Mouse (Mus musculus) bone marrow, adult 2 months (tissue): ENCODE measurements around the gene Sfswap.

Experiments
- CTCF ChIP-seq: fragments of 200-500 bp; IDR thresholded peaks from 2 replicates; pipeline ENCODE4 v1.5.1; 2011; ENCODE audit warnings: low read length, control low read depth; ENCODE audit not compliant: control insufficient read depth, insufficient read depth
- POLR2A ChIP-seq: fragments of 200-500 bp; IDR thresholded peaks from 2 replicates; pipeline ENCODE4 v1.6.1; 2011; ENCODE audit warnings: low read depth, mild to moderate bottlenecking, control low read depth, low read length, borderline replicate concordance; ENCODE audit not compliant: control insufficient read depth

- TF ChIP-seq CTCF, result no peak
- no peak for TF ChIP-seq POLR2A
Measured at GRCm38 (mm10) chr5:129553642-129554041, 52.6 kb downstream of the Sfswap start.
